Mouse (Mus musculus): ENCODE results near the gene Clpsl2.

The Clpsl2 gene

GRCm38 (mm10) chr17:28549111-28549510, at the start of gene Clpsl2:
Clpsl2 (plus strand) TSS chr17:28549411.
- DNase-seq = no peak

- DNase-seq = no peak
Observed at GRCm38 (mm10) chr17:28500465-28500864, 48.7 kb upstream of the Clpsl2 start.

GRCm38 (mm10) chr17:28502196-28502821, 46.9 kb upstream of the Clpsl2 start:
- no peak for DNase-seq

- peak; percentile 34 for DNase-seq
Observed at GRCm38 (mm10) chr17:28504182-28504581, 45.0 kb upstream of the Clpsl2 start.

GRCm38 (mm10) chr17:28505591-28505990, 43.6 kb upstream of the Clpsl2 start:
- DNase-seq = peak; percentile 51

- no peak for DNase-seq
Observed at GRCm38 (mm10) chr17:28506895-28507294, 42.3 kb upstream of the Clpsl2 start.

- no peak for DNase-seq
Observed at GRCm38 (mm10) chr17:28507496-28507895, 41.7 kb upstream of the Clpsl2 start.

- peak; percentile 60 for DNase-seq
Observed at GRCm38 (mm10) chr17:28510445-28511342, 38.5 kb upstream of the Clpsl2 start.

- peak; percentile 13 for DNase-seq
Observed at GRCm38 (mm10) chr17:28511616-28512541, 37.3 kb upstream of the Clpsl2 start.

- DNase-seq = peak; percentile 25
Observed at GRCm38 (mm10) chr17:28512696-28513095, 36.5 kb upstream of the Clpsl2 start.

GRCm38 (mm10) chr17:28513337-28513736, 35.9 kb upstream of the Clpsl2 start:
- no peak for DNase-seq

GRCm38 (mm10) chr17:28513844-28514243, 35.4 kb upstream of the Clpsl2 start:
- peak; percentile 22 for DNase-seq

GRCm38 (mm10) chr17:28514555-28514954, 34.7 kb upstream of the Clpsl2 start:
- peak; percentile 26 for DNase-seq

- DNase-seq = peak; percentile 67
Observed at GRCm38 (mm10) chr17:28515431-28516341, 33.5 kb upstream of the Clpsl2 start.

GRCm38 (mm10) chr17:28516881-28517280, 32.3 kb upstream of the Clpsl2 start:
- peak; percentile 60 for DNase-seq

GRCm38 (mm10) chr17:28517441-28517955, 31.7 kb upstream of the Clpsl2 start, which contains the start of gene Fkbp5:
Fkbp5 (minus strand) TSS chr17:28517527.
- DNase-seq = peak; percentile 51

GRCm38 (mm10) chr17:28517956-28518614, 31.1 kb upstream of the Clpsl2 start:
- peak; percentile 83 for DNase-seq

- peak; percentile 63 for DNase-seq
Observed at GRCm38 (mm10) chr17:28518615-28519071, 30.6 kb upstream of the Clpsl2 start.

GRCm38 (mm10) chr17:28519827-28520226, 29.4 kb upstream of the Clpsl2 start:
- DNase-seq = peak; percentile 42

GRCm38 (mm10) chr17:28520561-28520960, 28.6 kb upstream of the Clpsl2 start:
- no peak for DNase-seq

All from thymus, postnatal 4 days (tissue).